Mouse (Mus musculus) heart, embryonic 15.5 days (tissue): ENCODE data around the gene Klhl12. TPM values are rescaled to one million over a fixed set of nuclear protein-coding genes. Genes with fewer than 3 reads are reported as not detected.

Source experiments
- ATAC-seq: fragments of 200-750 bp; cut with Nextera tagmentation; replicated peaks from 2 replicates; pipeline ENCODE4 v1.8.0; 2017; ENCODE audit warnings: low read depth, moderate TSS enrichment; ENCODE audit not compliant: insufficient number of reproducible peaks, insufficient read depth, low FRiP score
- H3K27ac ChIP-seq: fragments of 300-500 bp; sonication (generic); 2 replicates; pipeline ENCODE4 v1.5.1; 2015; ENCODE audit warnings: mild to moderate bottlenecking, inconsistent platforms
- H3K27me3 ChIP-seq: fragments of 300-500 bp; sonication (generic); 2 replicates; pipeline ENCODE4 v1.6.1; 2015; ENCODE audit warnings: inconsistent platforms
- H3K36me3 ChIP-seq: fragments of 300-500 bp; sonication (generic); 2 replicates; pipeline ENCODE4 v1.6.1; 2015; ENCODE audit warnings: mild to moderate bottlenecking, inconsistent platforms
- H3K4me1 ChIP-seq: fragments of 300-500 bp; sonication (generic); replicated peaks from 2 replicates; pipeline ENCODE4 v1.6.1; 2015; ENCODE audit warnings: inconsistent platforms
- H3K4me2 ChIP-seq: fragments of 300-500 bp; sonication (generic); 2 replicates; pipeline ENCODE4 v1.6.1; 2015; ENCODE audit warnings: inconsistent platforms, mild to moderate bottlenecking, moderate library complexity
- H3K4me3 ChIP-seq: fragments of 300-500 bp; sonication (generic); 2 replicates; pipeline ENCODE4 v1.5.1; 2015; ENCODE audit warnings: mild to moderate bottlenecking, inconsistent platforms
- H3K9ac ChIP-seq: fragments of 300-500 bp; sonication (generic); 2 replicates; pipeline ENCODE4 v1.6.1; 2015; ENCODE audit warnings: mild to moderate bottlenecking, inconsistent platforms
- H3K9me3 ChIP-seq: fragments of 300-500 bp; sonication (generic); replicated peaks from 2 replicates; pipeline ENCODE4 v1.6.1; 2016; ENCODE audit warnings: inconsistent platforms
- WGBS: fragments of 180-500 bp; shearing (Covaris S2); methylation state at CpG from one replicate; pipeline ENCODE4 v1.1.7; 2015; ENCODE audit warnings: mixed read lengths; 5-methylcytosine and 5-hydroxymethylcytosine counted together
- polyA plus RNA-seq: library from polyadenylated mRNA; unstranded; fragments of >200 nt; fragmentation: Nextera tagmentation; extraction: Ambion mirVana; gene quantifications from 2 replicates; pipeline ENCODE4 v1.2.1, GENCODE M21; 2015

Gene Klhl12
- 17.5 and 19.9 TPM in 2 replicates for polyA plus RNA-seq

- H3K9ac ChIP-seq = peak within 1 kb of the TSS; percentile 95
- H3K4me3 ChIP-seq = peak within 1 kb of the TSS; percentile 82
- WGBS = under 1% methylated on average over 61 of the region's 61 CpGs
- ATAC-seq = peak; percentile 91
- no peaks in the 10 kb centered on the region for H3K9me3 ChIP-seq
- H3K4me1 ChIP-seq = peaks cover 12% of the 10 kb centered on the region
- H3K27me3 ChIP-seq = no peaks in the 10 kb centered on the region
- H3K27ac ChIP-seq = peak within 1 kb of the TSS; percentile 83
- peak within 1 kb of the TSS; percentile 86 for H3K4me2 ChIP-seq
- peaks cover 7% of the 10 kb centered on the region; the same call in 1 of the 2 replicates for H3K36me3 ChIP-seq
Observed at GRCm38 (mm10) chr1:134454904-134455824, at the start of gene Klhl12. TSS of gene Klhl12 (plus strand) at chr1:134455531.

- Histone ChIP-seq H3K4me3 (peak overlapping the region; percentile 72), H3K36me3 (peaks cover 39% of the 10 kb centered on the region), H3K9me3 (no peaks in the 10 kb centered on the region), H3K9ac (peak overlapping the region; percentile 79), H3K4me1 (peaks cover 10% of the 10 kb centered on the region), H3K4me2 (peak overlapping the region; percentile 91), H3K27me3 (no peaks in the 10 kb centered on the region), H3K27ac (peak overlapping the region; percentile 78)
- WGBS = 25% methylated on average over 8 of the region's 8 CpGs
- no peak for ATAC-seq
Observed at GRCm38 (mm10) chr1:134406414-134406771, 48.9 kb upstream of the Klhl12 start.

- no peak for ATAC-seq
- Histone ChIP-seq H3K4me2 (no peak overlapping the region), H3K36me3 (peaks cover 39% of the 10 kb centered on the region)
Observed at GRCm38 (mm10) chr1:134408080-134408479, 47.3 kb upstream of the Klhl12 start.

GRCm38 (mm10) chr1:134411706-134412629, 43.4 kb upstream of the Klhl12 start:
- 90% methylated on average over 9 of the region's 9 CpGs for WGBS
- Histone ChIP-seq H3K36me3 (peaks cover 39% of the 10 kb centered on the region), H3K4me2 (no peak overlapping the region), H3K9me3 (no peaks in the 10 kb centered on the region), H3K27me3 (no peaks in the 10 kb centered on the region), H3K4me3 (no peak overlapping the region), H3K4me1 (peaks cover 21% of the 10 kb centered on the region), H3K9ac (no peak overlapping the region), H3K27ac (no peak overlapping the region)
- ATAC-seq = no peak

More at GRCm38 (mm10) chr1:134408080-134408479, 47.3 kb upstream of the Klhl12 start:
- Histone ChIP-seq H3K4me3 (no peak overlapping the region), H3K27ac (no peak overlapping the region), H3K4me1 (peaks cover 10% of the 10 kb centered on the region), H3K9me3 (no peaks in the 10 kb centered on the region), H3K27me3 (no peaks in the 10 kb centered on the region), H3K9ac (no peak overlapping the region)
- 87% methylated on average over 8 of the region's 8 CpGs for WGBS

- peaks cover 23% of the 10 kb centered on the region for H3K36me3 ChIP-seq
- peaks cover 38% of the 10 kb centered on the region for H3K4me1 ChIP-seq
- no peaks in the 10 kb centered on the region for H3K27me3 ChIP-seq
- no peak for ATAC-seq
- WGBS = 43% methylated on average over 2 of the region's 2 CpGs
- peak overlapping the region; percentile 66 for H3K4me2 ChIP-seq
- H3K9ac ChIP-seq = 0 out of 2 replicates have a peak overlapping the region, but pooled peaks have one; percentile 42
- H3K9me3 ChIP-seq = no peaks in the 10 kb centered on the region
- peak overlapping the region; percentile 94 for H3K27ac ChIP-seq
- no peak overlapping the region for H3K4me3 ChIP-seq
Observed at GRCm38 (mm10) chr1:134414038-134414437, 41.3 kb upstream of the Klhl12 start.

- Histone ChIP-seq H3K27me3 (no peaks in the 10 kb centered on the region), H3K4me2 (peak overlapping the region; percentile 66), H3K4me3 (peak overlapping the region; percentile 86), H3K4me1 (peaks cover 44% of the 10 kb centered on the region), H3K9ac (peak overlapping the region; percentile 42), H3K27ac (peak overlapping the region; percentile 94), H3K36me3 (peaks cover 17% of the 10 kb centered on the region), H3K9me3 (no peaks in the 10 kb centered on the region)
- no peak for ATAC-seq
- WGBS = 12% methylated on average over 11 of the region's 11 CpGs
Observed at GRCm38 (mm10) chr1:134414501-134415167, 40.7 kb upstream of the Klhl12 start.

- H3K9me3 ChIP-seq = no peaks in the 10 kb centered on the region
- under 1% methylated on average over 75 of the region's 77 CpGs for WGBS
- H3K9ac ChIP-seq = peak within 1 kb of the TSS; percentile 91
- peak within 1 kb of the TSS; percentile 94 for H3K27ac ChIP-seq
- peaks cover 10% of the 10 kb centered on the region for H3K36me3 ChIP-seq
- peak within 1 kb of the TSS; percentile 70 for H3K4me2 ChIP-seq
- H3K27me3 ChIP-seq = no peaks in the 10 kb centered on the region
- peaks cover 46% of the 10 kb centered on the region for H3K4me1 ChIP-seq
- ATAC-seq = peak; percentile 99
- H3K4me3 ChIP-seq = peak within 1 kb of the TSS; percentile 86
Observed at GRCm38 (mm10) chr1:134415168-134415831, 40.0 kb upstream of the Klhl12 start, which contains the start of gene Adipor1. TSS of gene Adipor1 (plus strand) at chr1:134415378.

- H3K9ac ChIP-seq = no peak overlapping the region
- H3K4me3 ChIP-seq = no peak overlapping the region
- H3K27ac ChIP-seq = peak overlapping the region; percentile 41
- H3K9me3 ChIP-seq = no peaks in the 10 kb centered on the region
- H3K4me1 ChIP-seq = peaks cover 57% of the 10 kb centered on the region
- H3K27me3 ChIP-seq = no peaks in the 10 kb centered on the region
- H3K4me2 ChIP-seq = peak overlapping the region; percentile 6; the same call in 1 of the 2 replicates
- WGBS = 47% methylated on average over 2 of the region's 2 CpGs
- H3K36me3 ChIP-seq = peaks cover 8% of the 10 kb centered on the region; the same call in 1 of the 2 replicates
- ATAC-seq = no peak
Observed at GRCm38 (mm10) chr1:134418414-134418975, 36.8 kb upstream of the Klhl12 start.

GRCm38 (mm10) chr1:134419176-134419575, 36.2 kb upstream of the Klhl12 start:
- Histone ChIP-seq H3K36me3 (peaks cover 14% of the 10 kb centered on the region), H3K4me2 (peak overlapping the region; percentile 6; the same call in 1 of the 2 replicates), H3K27me3 (no peaks in the 10 kb centered on the region), H3K9me3 (no peaks in the 10 kb centered on the region), H3K4me1 (peaks cover 54% of the 10 kb centered on the region), H3K9ac (no peak overlapping the region), H3K27ac (peak overlapping the region; percentile 41), H3K4me3 (no peak overlapping the region)
- whole genome bisulfite sequencing = 32% methylated on average over 1 of the region's 1 CpGs
- ATAC-seq = no peak
